Mouse (Mus musculus): ENCODE measurements around the gene Nup210.
"Not testable (repeated sequence)": the region's sequence is repeated elsewhere in the genome, so short reads cannot be mapped to it uniquely, and the experiment has no call there.

Gene Nup210

GRCm38 (mm10) chr6:91104765-91105399, 11.7 kb downstream of the Nup210 start:
- no peak for DNase-seq (ENCODE audit: low spot score in 2 of 2)

DNA sequence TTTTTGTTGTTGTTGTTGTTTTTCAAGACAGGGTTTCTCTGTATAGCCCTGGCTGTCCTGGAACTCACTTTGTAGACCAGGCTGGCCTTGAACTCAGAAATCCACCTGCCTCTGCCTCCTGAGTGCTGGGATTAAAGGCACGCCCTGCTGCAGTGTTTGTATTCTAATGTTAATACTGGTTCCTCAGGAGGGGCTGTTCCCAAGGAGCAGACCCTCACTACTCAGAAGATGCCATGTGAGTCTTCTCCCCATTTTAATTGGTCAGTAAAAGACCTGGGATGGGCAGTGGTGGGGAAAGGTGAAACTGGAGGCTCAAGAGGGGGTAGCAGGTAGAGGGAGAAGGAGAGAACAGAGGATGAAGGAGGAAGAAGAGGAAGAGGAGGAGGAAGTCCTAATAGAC, 13.2 kb downstream of the Nup210 start:
- not testable (repeated sequence) for DNase-seq (ENCODE audit: low spot score in 2 of 2)

DNA sequence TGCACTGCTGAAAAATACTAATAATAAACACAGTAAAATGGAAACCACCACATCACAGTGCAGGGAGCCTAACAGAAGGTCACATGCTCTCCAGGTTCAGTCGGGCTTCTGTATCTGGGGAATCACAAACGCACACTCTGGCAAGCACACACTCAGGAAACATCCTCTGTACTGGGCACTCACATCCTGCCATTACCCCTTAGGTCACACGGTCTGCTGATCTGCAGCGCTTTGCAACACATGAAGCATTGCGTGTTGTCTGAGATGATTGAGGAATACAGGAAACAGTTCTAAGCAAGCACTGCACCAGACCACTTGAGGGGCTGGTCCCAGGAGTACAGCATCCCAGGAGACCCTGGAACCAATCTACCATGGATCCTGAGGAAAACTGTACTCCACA, 16.0 kb downstream of the Nup210 start:
- no peak for DNase-seq (ENCODE audit: low spot score in 2 of 2)

- DNase-seq (ENCODE audit: low spot score in 2 of 2), result no peak
Measured at GRCm38 (mm10) chr6:91097879-91098278, 18.8 kb downstream of the Nup210 start.

DNA sequence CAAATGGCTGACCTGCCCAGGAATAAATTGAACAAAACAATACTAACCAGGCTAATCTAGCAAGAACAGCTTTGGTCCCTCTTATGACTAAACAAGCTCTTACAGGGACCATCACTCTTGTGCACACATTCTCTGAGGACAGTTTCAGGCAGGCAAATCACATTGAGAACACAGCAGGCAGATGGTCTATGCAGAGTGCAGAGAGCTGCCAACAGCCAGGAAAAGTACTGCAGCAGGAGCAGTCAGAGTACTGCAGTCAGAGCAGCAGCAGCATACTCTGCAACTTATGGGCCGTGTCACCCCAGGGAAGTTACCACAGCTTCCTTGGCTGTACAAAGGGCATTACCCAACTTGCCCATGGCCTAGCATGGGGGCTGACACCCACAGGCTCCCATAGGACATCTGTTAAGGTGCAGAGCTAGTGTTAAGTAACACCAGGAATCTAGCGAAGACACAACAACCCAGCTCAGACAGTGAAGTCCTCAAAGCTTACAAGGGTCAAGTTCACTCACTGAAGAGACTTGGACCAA, 21.5 kb downstream of the Nup210 start:
- peak in 1 of 2 experiments; percentile 50 for DNase-seq (ENCODE audit: low spot score in 2 of 2)

DNA sequence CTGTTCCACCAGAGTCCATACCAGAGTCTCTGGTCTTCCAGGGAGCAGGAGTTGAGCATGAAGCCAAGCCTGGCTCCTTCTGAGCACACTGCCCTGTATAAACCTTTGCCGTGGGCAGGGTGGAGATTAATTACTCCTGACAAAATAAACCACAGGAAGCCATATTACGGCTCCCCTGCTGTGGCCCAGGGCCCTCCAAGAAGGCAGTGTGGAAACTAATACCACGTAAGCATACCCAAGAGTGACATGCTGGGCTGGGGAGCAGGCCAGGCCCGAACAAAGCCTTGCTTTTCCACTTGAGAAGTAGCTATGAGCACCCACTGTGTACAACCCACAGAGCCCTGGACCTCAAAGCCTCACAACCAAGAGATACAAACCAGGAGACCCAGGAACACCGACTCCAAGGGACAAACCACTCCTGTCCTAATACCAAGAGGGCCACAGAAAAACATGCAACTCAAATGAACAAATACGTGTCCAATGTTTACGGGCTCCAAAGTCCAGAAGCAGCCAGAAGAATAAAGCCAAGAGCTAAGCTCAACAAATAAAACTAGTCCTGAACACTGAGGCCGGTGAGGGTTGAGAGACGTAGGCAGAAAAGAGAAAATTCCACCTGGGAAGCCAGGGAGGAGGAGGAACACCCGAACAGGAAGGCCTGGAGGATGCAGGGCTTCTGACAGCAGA, 24.3 kb downstream of the Nup210 start:
- no peak for DNase-seq (ENCODE audit: low spot score in 2 of 2)

- DNase-seq (ENCODE audit: low spot score in 2 of 2), result no peak
Measured at GRCm38 (mm10) chr6:91085114-91085892, 31.3 kb downstream of the Nup210 start.

GRCm38 (mm10) chr6:91080033-91080432, 36.6 kb downstream of the Nup210 start:
- no peak for DNase-seq (ENCODE audit: low spot score in 2 of 2)

DNA sequence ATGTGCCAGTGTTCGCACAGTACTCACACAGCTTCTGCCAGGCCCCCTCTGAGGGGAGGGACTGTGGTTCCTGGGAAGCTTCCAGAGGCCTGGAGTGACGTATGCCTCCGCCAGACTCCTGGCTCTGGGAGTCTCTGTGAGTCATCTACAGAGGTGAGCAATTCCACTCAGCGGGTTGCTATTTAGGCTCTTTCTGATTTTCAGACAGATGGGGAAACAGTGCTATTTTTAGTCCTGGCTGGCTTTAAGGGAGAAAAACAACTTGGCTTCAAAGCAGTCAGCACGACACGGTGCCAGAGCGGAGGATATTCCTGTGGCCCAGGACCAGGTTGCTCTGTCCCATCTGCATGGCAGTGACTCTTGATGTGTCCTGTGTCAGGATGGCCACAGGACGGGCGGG, 40.4 kb downstream of the Nup210 start:
- DNase-seq (ENCODE audit: low spot score in 2 of 2), result peak; percentile 75 to 87

DNA sequence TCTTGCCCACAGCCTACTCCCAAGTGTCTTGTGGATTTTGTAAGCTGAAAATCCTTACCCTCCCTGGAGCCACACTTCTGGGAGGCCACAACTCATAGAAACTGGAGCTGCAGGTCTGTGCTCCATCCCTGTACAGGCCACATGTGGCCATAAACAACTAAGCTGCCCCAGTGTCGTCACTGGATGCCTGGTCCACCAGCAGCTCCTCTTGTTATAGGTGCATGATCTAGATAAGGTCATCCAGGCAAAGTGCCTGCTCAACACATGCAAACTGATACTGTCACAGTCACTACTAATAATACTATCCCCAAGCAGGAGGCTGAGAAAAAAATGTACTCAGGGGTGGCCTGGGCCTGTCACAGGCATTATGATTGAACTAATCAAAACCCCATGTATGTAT, 48.1 kb downstream of the Nup210 start:
- no peak for DNase-seq (ENCODE audit: low spot score in 2 of 2)

DNA sequence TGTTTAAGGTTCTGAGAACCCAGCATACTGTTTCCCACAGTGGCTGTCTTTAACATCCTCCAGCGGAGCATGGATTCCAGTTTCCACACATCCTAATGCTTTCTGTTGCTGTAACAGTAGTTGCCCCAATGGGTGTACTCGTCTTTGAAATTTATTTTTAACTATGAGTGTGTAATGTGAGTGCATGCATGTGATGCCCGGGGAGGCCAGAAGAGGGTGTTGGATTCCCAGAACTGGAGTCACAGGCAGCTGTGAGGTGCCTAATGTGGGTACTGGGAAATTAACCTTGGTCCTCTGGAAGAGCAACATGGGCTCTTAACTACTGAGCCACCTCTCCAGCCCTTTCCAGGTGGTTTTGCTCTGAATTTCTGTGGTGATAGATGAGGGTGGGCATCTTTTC, 49.6 kb downstream of the Nup210 start:
- no peak for DNase-seq (ENCODE audit: low spot score in 2 of 2)

DNA sequence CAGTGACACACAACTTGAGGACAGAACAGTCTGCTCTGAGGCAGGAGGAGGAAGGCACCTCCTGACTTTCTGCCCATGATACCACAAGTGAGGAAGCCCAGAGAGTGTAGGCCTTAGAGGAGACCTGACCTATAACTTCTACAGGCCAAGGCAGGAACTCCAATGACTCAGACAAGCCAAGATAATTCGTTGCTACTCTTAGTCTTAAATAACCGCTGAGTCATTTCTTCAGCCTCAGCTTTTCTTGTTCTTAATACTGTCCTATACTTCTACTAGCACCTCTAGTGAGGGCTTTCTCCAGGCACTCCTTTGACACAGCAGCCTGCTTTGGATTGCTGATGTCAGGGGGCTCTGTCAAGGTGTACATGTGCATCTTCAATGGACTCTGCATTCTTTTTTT, 55.3 kb downstream of the Nup210 start:
- DNase-seq (ENCODE audit: low spot score in 2 of 2), result no peak

DNA sequence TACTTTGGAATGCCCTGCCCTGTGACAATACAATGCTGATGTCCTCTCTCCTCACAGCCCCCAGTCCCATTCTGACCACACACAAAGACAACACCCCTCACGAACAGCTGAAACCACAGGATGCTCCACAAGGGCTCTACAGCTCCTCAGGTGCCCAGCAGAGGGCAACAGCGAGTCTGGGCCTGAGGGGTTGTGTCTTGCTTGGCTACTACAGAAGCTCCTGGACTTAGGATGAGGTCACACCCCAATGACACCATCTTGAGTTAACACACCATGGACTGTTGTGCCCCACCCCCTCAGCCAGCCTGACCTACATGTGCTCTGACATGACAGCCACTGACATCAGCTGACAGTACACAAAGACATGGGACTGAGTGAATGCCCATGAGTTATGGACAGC, 56.9 kb downstream of the Nup210 start:
- DNase-seq (ENCODE audit: low spot score in 2 of 2), result no peak

- DNase-seq (ENCODE audit: low spot score in 2 of 2), result no peak
Measured at GRCm38 (mm10) chr6:91057989-91058388, 58.6 kb downstream of the Nup210 start.

- peak; percentile 26 to 52 for DNase-seq (ENCODE audit: low spot score in 2 of 2)
Measured at GRCm38 (mm10) chr6:91056348-91056747, 60.3 kb downstream of the Nup210 start.

DNA sequence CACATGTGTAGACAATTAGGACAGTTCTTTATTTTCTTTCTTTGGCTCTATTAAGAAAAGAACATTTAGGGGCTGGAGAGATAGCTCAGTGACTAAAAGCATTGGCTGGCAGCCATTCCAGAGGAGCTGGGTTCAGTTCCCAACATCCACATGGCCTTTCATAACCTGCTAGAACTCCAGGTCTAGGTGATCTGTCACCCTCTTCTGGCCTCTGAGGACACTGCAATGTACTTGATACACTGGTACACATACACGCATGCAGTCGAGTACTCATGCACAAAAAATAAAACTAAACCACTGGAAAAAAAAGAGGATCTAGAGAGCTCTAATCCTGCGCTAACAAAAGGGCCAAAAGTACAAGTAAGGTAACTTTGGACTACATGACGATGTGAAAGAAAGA, 64.1 kb downstream of the Nup210 start:
- DNase-seq (ENCODE audit: low spot score in 2 of 2), result no peak

DNA sequence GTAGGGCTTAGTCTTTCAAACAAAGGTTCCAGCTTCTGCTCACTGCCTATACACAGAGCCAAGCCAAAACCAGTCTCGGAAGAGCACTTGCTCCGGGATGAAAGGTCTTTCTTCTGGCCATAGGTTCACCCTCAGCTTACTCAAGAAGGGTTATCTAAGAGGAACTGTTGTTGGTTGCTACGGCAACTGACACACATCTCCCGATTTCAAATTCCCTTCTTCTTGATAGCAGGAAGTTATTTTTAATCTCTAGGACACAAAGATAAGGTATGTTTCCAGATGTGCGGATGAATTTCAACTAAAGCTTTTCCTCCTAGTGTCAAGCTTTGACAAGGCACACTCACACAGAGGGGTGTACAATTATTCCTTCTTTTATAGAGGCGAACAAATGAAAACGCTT, 68.6 kb downstream of the Nup210 start:
- DNase-seq (ENCODE audit: low spot score in 2 of 2), result no peak

GRCm38 (mm10) chr6:91047434-91047833, 69.2 kb downstream of the Nup210 start:
- no peak for DNase-seq (ENCODE audit: low spot score in 2 of 2)

GRCm38 (mm10) chr6:91046184-91046583, 70.4 kb downstream of the Nup210 start:
- no peak for DNase-seq (ENCODE audit: low spot score in 2 of 2)

GRCm38 (mm10) chr6:91044628-91045331, 71.8 kb downstream of the Nup210 start:
- DNase-seq (ENCODE audit: low spot score in 2 of 2), result no peak

DNA sequence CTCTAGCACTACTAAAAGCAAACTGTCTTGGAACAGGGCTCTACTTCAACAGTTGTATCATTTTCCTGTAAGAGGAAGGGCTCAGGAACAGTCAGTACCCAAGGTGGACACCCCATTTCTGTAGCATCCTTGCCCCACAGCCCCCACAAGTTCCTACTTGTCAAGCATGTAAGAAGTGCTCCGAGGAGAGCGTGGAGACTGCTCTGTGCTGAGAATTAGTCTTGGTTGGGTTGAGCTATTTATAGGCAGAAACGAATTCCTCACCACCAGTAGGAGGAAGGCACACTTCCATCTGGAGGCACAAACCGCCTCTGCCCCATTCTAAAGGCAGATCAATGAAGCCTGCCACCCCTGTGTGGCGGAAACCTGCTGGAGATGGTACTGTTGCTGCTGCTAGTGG, 75.3 kb downstream of the Nup210 start:
- DNase-seq (ENCODE audit: low spot score in 2 of 2), result peak; percentile 53 to 78

DNA sequence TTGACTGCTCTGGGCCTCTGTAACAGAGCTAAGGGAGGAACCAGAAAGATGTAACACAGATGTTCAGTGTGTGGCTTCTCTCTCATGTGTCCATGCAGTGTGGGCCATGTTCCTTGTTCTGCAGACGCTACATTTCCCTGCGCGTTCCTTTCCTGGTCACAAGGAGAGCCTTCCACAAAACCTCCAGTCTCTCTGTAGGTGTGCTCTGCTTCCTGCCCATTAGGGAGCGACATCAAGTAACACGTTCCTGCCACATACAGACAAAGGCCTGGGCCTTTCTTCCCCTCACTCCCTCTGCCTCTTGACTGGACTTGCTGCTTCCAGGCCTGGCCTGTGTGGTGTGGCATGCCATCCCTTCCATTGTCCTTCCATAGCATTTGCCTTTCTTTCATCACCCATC, 88.4 kb downstream of the Nup210 start:
- no peak for DNase-seq (ENCODE audit: low spot score in 2 of 2)
